Mouse (Mus musculus) testis, adult 2 months (tissue): ENCODE results near the gene Zkscan1.

Experiments
- CTCF ChIP-seq: fragments of 200-500 bp; IDR thresholded peaks from 2 replicates; pipeline ENCODE4 v1.5.1; 2012; ENCODE audit warnings: low read depth, mild to moderate bottlenecking, inconsistent platforms, low read length, moderate library complexity; ENCODE audit not compliant: control insufficient read depth, insufficient read depth, insufficient replicate concordance
- POLR2A ChIP-seq: fragments of 200-500 bp; IDR thresholded peaks from 2 replicates; pipeline ENCODE4 v1.6.1; 2012; ENCODE audit warnings: low read depth, mild to moderate bottlenecking, inconsistent platforms, low read length, moderate library complexity; ENCODE audit not compliant: control insufficient read depth

DNA sequence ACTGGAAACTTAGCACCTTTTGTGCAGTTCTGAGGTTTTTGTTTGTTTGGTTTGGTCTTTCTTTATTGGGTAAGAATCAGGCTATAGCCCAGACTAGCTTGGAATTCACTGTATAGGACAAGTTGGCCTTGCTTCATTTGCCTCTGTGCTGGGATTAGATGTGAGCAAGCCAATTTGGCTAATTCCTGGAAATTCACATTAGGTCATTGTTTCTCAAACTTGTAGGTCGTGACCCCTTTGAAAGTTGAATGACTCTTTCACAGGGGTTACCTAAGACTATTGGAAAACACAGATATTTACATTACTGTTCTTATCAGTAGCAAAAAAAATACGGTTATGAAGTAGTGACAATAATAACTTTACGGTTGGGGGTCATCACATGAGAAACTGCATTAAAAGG is 69.5 kb downstream of the Zkscan1 start:
- TF ChIP-seq CTCF (no peak), POLR2A (no peak)
